Mouse (Mus musculus): ENCODE results near the gene Hist1h3e. TPM values are rescaled to one million over a fixed set of nuclear protein-coding genes. Genes with fewer than 3 reads are reported as not detected.
"Not testable (repeated sequence)": the region's sequence is repeated elsewhere in the genome, so short reads cannot be mapped to it uniquely, and the experiment has no call there.

The Hist1h3e gene
- 3.7 and 4.4 TPM in 2 replicates for polyA plus RNA-seq (2015; fragmentation: Nextera tagmentation; extraction: Ambion mirVana)

GRCm38 (mm10) chr13:23561883-23562659, at the start of gene Hist1h3e:
TSS of gene Hist1h3e (minus strand) at chr13:23562369.
- H3K4me1 ChIP-seq; H3K36me3 ChIP-seq; H3K9me3 ChIP-seq (replicated peaks); H3K27me3 ChIP-seq: not testable (repeated sequence)
- peak within 1 kb of the TSS; percentile 45 for H3K9ac ChIP-seq
- H3K4me2 ChIP-seq (replicated peaks), result peak within 1 kb of the TSS; percentile 61
- under 1% methylated on average over 67 of the region's 67 CpGs for WGBS
- ATAC-seq (ENCODE audit: insufficient number of reproducible peaks, low FRiP score, low TSS enrichment, low read depth), result peak; percentile 90
- peak within 1 kb of the TSS; percentile 52 for H3K4me3 ChIP-seq (replicated peaks)
- H3K27ac ChIP-seq (replicated peaks), result peak within 1 kb of the TSS; percentile 96

DNA sequence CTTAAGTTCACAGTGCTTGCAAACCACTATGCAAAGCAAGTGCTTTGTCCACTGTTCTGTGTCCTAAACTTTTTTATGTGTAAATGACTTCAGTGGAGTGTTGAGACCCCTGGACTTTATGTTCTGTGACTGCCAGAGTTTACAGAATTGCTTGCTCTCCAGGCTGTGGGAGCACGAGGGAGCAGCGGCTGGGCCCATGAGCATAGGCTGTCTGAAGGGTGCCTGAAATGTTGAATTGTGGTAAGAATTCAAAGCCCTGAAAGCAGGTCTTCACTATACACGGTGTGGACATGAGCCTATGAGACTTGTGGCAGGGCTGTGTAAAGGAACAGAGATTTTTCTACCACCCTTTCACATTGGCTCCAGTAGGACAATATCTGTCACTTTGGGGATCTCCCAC, 49.5 kb upstream of the Hist1h3e start:
- 85% methylated on average over 3 of the region's 3 CpGs for WGBS
- H3K36me3 ChIP-seq, result no peaks in the 10 kb centered on the region
- H3K9me3 ChIP-seq (replicated peaks), result no peaks in the 10 kb centered on the region
- H3K27ac ChIP-seq (replicated peaks), result no peak overlapping the region
- H3K9ac ChIP-seq, result no peak overlapping the region
- no peak overlapping the region for H3K4me2 ChIP-seq (replicated peaks)
- ATAC-seq (ENCODE audit: insufficient number of reproducible peaks, low FRiP score, low TSS enrichment, low read depth), result no peak
- H3K4me1 ChIP-seq, result no peaks in the 10 kb centered on the region
- H3K4me3 ChIP-seq (replicated peaks), result no peak overlapping the region
- no peaks in the 10 kb centered on the region for H3K27me3 ChIP-seq

GRCm38 (mm10) chr13:23610393-23610792, 48.2 kb upstream of the Hist1h3e start:
- Histone ChIP-seq H3K36me3 (no peaks in the 10 kb centered on the region), H3K9ac (no peak overlapping the region), H3K27ac (replicated peaks) (no peak overlapping the region), H3K4me2 (replicated peaks) (no peak overlapping the region), H3K4me1 (no peaks in the 10 kb centered on the region), H3K9me3 (replicated peaks) (no peaks in the 10 kb centered on the region), H3K27me3 (no peaks in the 10 kb centered on the region), H3K4me3 (replicated peaks) (no peak overlapping the region)
- 59% methylated on average over 2 of the region's 2 CpGs for WGBS
- ATAC-seq (ENCODE audit: insufficient number of reproducible peaks, low FRiP score, low TSS enrichment, low read depth), result no peak

DNA sequence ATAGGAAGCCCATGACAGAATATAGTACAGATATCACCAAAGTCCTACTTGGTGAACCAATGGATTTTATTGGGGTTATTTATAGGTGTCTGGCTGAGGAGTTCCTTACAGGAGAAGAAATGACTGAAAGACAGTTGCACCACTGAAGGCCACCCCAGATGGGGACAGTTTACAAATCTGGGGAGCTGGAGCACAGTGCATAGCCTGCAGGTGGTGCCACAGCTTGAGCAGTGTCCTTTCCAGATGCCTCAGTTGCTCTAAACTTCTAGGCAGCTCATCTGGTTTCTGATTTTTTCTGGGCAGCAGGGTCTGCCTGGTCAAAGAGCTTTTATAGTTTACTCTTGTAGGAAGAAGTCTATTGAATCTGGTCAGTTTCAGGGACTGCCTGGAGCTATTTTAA, 47.7 kb upstream of the Hist1h3e start:
- ATAC-seq (ENCODE audit: insufficient number of reproducible peaks, low FRiP score, low TSS enrichment, low read depth), result no peak
- Histone ChIP-seq H3K36me3 (no peaks in the 10 kb centered on the region), H3K4me1 (no peaks in the 10 kb centered on the region), H3K27ac (replicated peaks) (no peak overlapping the region), H3K4me2 (replicated peaks) (no peak overlapping the region), H3K9ac (no peak overlapping the region), H3K9me3 (replicated peaks) (no peaks in the 10 kb centered on the region), H3K4me3 (replicated peaks) (no peak overlapping the region), H3K27me3 (no peaks in the 10 kb centered on the region)

DNA sequence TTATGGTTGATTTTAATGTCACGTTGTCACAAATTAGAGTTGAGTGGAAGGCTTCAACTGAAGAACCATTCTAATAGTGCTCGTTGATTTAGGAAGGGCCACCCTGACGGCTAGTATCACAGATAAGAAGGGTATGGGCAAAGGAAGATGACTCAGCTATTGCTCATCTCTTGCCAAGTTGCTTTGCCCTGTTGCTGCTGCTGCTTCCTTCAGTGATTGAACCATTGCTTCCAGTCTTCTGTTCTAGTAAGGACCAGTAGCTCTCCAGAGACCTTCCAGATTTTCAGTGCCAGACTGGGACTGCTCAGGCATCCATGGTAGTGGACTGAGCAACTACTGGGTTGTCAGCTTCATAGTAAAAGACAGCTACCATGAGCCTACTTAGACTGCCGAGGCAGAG, 47.0 kb upstream of the Hist1h3e start:
- WGBS, result 84% methylated on average over 4 of the region's 4 CpGs
- H3K27ac ChIP-seq (replicated peaks), result no peak overlapping the region
- no peak for ATAC-seq (ENCODE audit: insufficient number of reproducible peaks, low FRiP score, low TSS enrichment, low read depth)
- no peaks in the 10 kb centered on the region for H3K9me3 ChIP-seq (replicated peaks)
- H3K4me3 ChIP-seq (replicated peaks), result no peak overlapping the region
- no peak overlapping the region for H3K9ac ChIP-seq
- no peak overlapping the region for H3K4me2 ChIP-seq (replicated peaks)
- H3K36me3 ChIP-seq, result no peaks in the 10 kb centered on the region
- H3K4me1 ChIP-seq, result no peaks in the 10 kb centered on the region
- no peaks in the 10 kb centered on the region for H3K27me3 ChIP-seq

DNA sequence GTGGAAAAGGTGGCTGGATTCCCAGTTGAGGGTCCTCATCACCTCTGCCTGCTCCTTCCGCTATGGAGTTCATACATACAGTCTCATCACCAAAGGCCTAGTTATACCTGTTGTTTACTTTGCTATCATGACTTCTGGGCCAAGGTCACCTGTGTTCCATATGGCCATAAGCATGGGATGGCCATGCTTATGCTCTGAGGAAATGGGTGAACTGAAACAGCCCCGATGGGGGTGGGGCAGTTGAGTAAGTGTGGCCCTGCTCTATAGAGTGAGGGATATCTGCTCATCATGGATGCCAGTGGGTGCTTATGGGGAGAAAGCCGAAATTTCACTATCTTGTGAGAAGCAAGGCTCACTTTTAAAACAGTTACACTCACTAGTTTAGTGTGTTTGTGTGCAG, 42.9 kb upstream of the Hist1h3e start:
- WGBS, result 90% methylated on average over 3 of the region's 3 CpGs
- no peak overlapping the region for H3K9ac ChIP-seq
- H3K27me3 ChIP-seq, result no peaks in the 10 kb centered on the region
- H3K27ac ChIP-seq (replicated peaks), result no peak overlapping the region
- no peaks in the 10 kb centered on the region for H3K36me3 ChIP-seq
- H3K9me3 ChIP-seq (replicated peaks), result no peaks in the 10 kb centered on the region
- H3K4me2 ChIP-seq (replicated peaks), result no peak overlapping the region
- no peaks in the 10 kb centered on the region for H3K4me1 ChIP-seq
- H3K4me3 ChIP-seq (replicated peaks), result no peak overlapping the region
- no peak for ATAC-seq (ENCODE audit: insufficient number of reproducible peaks, low FRiP score, low TSS enrichment, low read depth)

- no peak for ATAC-seq (ENCODE audit: insufficient number of reproducible peaks, low FRiP score, low TSS enrichment, low read depth)
- no peaks in the 10 kb centered on the region for H3K27me3 ChIP-seq
- H3K9me3 ChIP-seq (replicated peaks), result no peaks in the 10 kb centered on the region
- H3K4me2 ChIP-seq (replicated peaks), result no peak overlapping the region
- no peak overlapping the region for H3K27ac ChIP-seq (replicated peaks)
- no peak overlapping the region for H3K4me3 ChIP-seq (replicated peaks)
- WGBS, result 83% methylated on average over 3 of the region's 3 CpGs
- no peaks in the 10 kb centered on the region for H3K36me3 ChIP-seq
- H3K9ac ChIP-seq, result no peak overlapping the region
- no peaks in the 10 kb centered on the region for H3K4me1 ChIP-seq
Observed at GRCm38 (mm10) chr13:23604452-23604851, 42.3 kb upstream of the Hist1h3e start.

- 74% methylated on average over 7 of the region's 7 CpGs for WGBS
- Histone ChIP-seq H3K9me3 (replicated peaks) (no peaks in the 10 kb centered on the region), H3K4me3 (replicated peaks) (no peak overlapping the region), H3K4me2 (replicated peaks) (no peak overlapping the region), H3K27me3 (no peaks in the 10 kb centered on the region), H3K27ac (replicated peaks) (no peak overlapping the region), H3K36me3 (no peaks in the 10 kb centered on the region), H3K9ac (no peak overlapping the region), H3K4me1 (no peaks in the 10 kb centered on the region)
- ATAC-seq (ENCODE audit: insufficient number of reproducible peaks, low FRiP score, low TSS enrichment, low read depth), result no peak
Observed at GRCm38 (mm10) chr13:23603182-23603699, 41.1 kb upstream of the Hist1h3e start.

GRCm38 (mm10) chr13:23597957-23598356, 35.8 kb upstream of the Hist1h3e start:
- Histone ChIP-seq H3K9me3 (replicated peaks) (no peaks in the 10 kb centered on the region), H3K36me3 (no peaks in the 10 kb centered on the region), H3K4me2 (replicated peaks) (no peak overlapping the region), H3K4me1 (no peaks in the 10 kb centered on the region), H3K4me3 (replicated peaks) (no peak overlapping the region), H3K27me3 (no peaks in the 10 kb centered on the region), H3K9ac (no peak overlapping the region), H3K27ac (replicated peaks) (no peak overlapping the region)
- no peak for ATAC-seq (ENCODE audit: insufficient number of reproducible peaks, low FRiP score, low TSS enrichment, low read depth)
- WGBS, result 6% methylated on average over 9 of the region's 9 CpGs

GRCm38 (mm10) chr13:23595622-23596372, 33.6 kb upstream of the Hist1h3e start:
- no peak overlapping the region for H3K4me3 ChIP-seq (replicated peaks)
- H3K27me3 ChIP-seq, result no peaks in the 10 kb centered on the region
- H3K4me2 ChIP-seq (replicated peaks), result no peak overlapping the region
- no peaks in the 10 kb centered on the region for H3K9me3 ChIP-seq (replicated peaks)
- no peaks in the 10 kb centered on the region for H3K4me1 ChIP-seq
- H3K9ac ChIP-seq, result no peak overlapping the region
- H3K27ac ChIP-seq (replicated peaks), result no peak overlapping the region
- 75% methylated on average over 7 of the region's 7 CpGs for WGBS
- ATAC-seq (ENCODE audit: insufficient number of reproducible peaks, low FRiP score, low TSS enrichment, low read depth), result no peak
- H3K36me3 ChIP-seq, result no peaks in the 10 kb centered on the region

DNA sequence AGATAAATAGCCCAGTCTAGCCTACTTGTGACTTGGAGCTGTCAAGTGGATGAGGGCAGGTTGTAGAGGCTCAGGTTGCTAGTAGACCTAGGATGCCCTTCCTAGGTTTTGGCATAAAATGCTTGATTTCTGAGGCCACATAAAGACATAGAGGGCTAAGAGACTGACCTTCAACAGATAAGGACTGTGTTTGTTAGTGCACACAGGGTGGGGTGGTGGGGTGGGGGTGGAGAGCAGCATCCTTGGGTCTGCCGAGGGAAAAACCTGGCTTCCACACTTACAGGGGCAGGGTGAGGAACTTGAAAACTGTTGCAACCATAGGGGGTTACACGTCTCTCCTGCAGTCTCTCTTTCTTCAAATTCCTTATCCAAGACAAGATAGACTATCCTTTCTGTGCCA, 33.0 kb upstream of the Hist1h3e start:
- ATAC-seq (ENCODE audit: insufficient number of reproducible peaks, low FRiP score, low TSS enrichment, low read depth), result no peak
- H3K4me3 ChIP-seq (replicated peaks), result no peak overlapping the region
- H3K27me3 ChIP-seq, result no peaks in the 10 kb centered on the region
- H3K9ac ChIP-seq, result no peak overlapping the region
- H3K27ac ChIP-seq (replicated peaks), result no peak overlapping the region
- H3K36me3 ChIP-seq, result no peaks in the 10 kb centered on the region
- no peaks in the 10 kb centered on the region for H3K4me1 ChIP-seq
- H3K4me2 ChIP-seq (replicated peaks), result no peak overlapping the region
- no peaks in the 10 kb centered on the region for H3K9me3 ChIP-seq (replicated peaks)
- 78% methylated on average over 2 of the region's 2 CpGs for WGBS
